Mouse (Mus musculus) myocyte (in vitro differentiated cells): ENCODE measurements around the gene Slco3a1. TPM values are rescaled to one million over a fixed set of nuclear protein-coding genes. Genes with fewer than 3 reads are reported as not detected.

Source experiments
- H3K27me3 ChIP-seq: one replicate; pipeline ENCODE4 v1.6.1; 2011; ENCODE audit not compliant: control insufficient read depth, insufficient read depth, insufficient read length
- H3K36me3 ChIP-seq: one replicate; pipeline ENCODE4 v1.6.1; 2011; ENCODE audit not compliant: control insufficient read depth, insufficient read depth
- H3K4me2 ChIP-seq: one replicate; pipeline ENCODE4 v1.6.1; 2011; ENCODE audit warnings: low read depth, control low read depth
- H3K4me3 ChIP-seq: one replicate; pipeline ENCODE4 v1.5.1; 2011; ENCODE audit warnings: mild to moderate bottlenecking, control low read depth, moderate library complexity
- H3K79me2 ChIP-seq: one replicate; pipeline ENCODE4 v1.6.1; 2011; ENCODE audit not compliant: control insufficient read depth, insufficient read depth
- H3ac ChIP-seq: one replicate; pipeline ENCODE4 v1.6.1; 2011; ENCODE audit not compliant: control insufficient read depth, insufficient read length
- CEBPB ChIP-seq: IDR thresholded peaks from 2 replicates; pipeline ENCODE4 v1.6.1; 2011; ENCODE audit warnings: mild to moderate bottlenecking, moderate library complexity; ENCODE audit not compliant: poor library complexity, insufficient read depth, severe bottlenecking
- E2F4 ChIP-seq: IDR thresholded peaks from one replicate; pipeline ENCODE4 v1.6.1; 2011; ENCODE audit warnings: mild to moderate bottlenecking, control low read depth, moderate library complexity; ENCODE audit not compliant: insufficient read depth
- MAX ChIP-seq: IDR thresholded peaks from one replicate; pipeline ENCODE4 v1.6.1; 2011; ENCODE audit warnings: low read depth, mild to moderate bottlenecking, control low read depth
- MYOD1 ChIP-seq, 3 experiments: IDR thresholded peaks; one replicate each; pipeline ENCODE4 v1.6.1; 2011; ENCODE audit warnings: control low read depth in 2 of 3, low read depth in 2 of 3, mild to moderate bottlenecking in 2 of 3, moderate library complexity in 1 of 3; ENCODE audit not compliant: insufficient read length in 2 of 3, control insufficient read depth in 1 of 3
- MYOG ChIP-seq, 3 experiments: IDR thresholded peaks; one replicate each; pipeline ENCODE4 v1.6.1; 2011; ENCODE audit warnings: control low read depth in 2 of 3, low read depth in 2 of 3, mild to moderate bottlenecking in 2 of 3; ENCODE audit not compliant: insufficient read length in 2 of 3, control insufficient read depth in 1 of 3, insufficient read depth in 1 of 3
- POLR2A ChIP-seq: IDR thresholded peaks from one replicate; pipeline ENCODE4 v1.6.1; 2011; ENCODE audit warnings: low read depth, mild to moderate bottlenecking, control low read depth, moderate library complexity; ENCODE audit not compliant: insufficient read length
- POLR2AphosphoS2 ChIP-seq: IDR thresholded peaks from one replicate; pipeline ENCODE4 v1.6.1; 2011; ENCODE audit warnings: low read depth, control low read depth; ENCODE audit not compliant: insufficient read length
- REST ChIP-seq: IDR thresholded peaks from one replicate; pipeline ENCODE4 v1.6.1; 2011; ENCODE audit warnings: mild to moderate bottlenecking, control low read depth, moderate library complexity; ENCODE audit not compliant: insufficient read depth, insufficient read length
- SRF ChIP-seq: IDR thresholded peaks from one replicate; pipeline ENCODE4 v1.6.1; 2011; ENCODE audit warnings: low read depth; ENCODE audit not compliant: control insufficient read depth, insufficient read length
- TCF12 ChIP-seq: IDR thresholded peaks from one replicate; pipeline ENCODE4 v1.6.1; 2011; ENCODE audit warnings: mild to moderate bottlenecking, control low read depth; ENCODE audit not compliant: poor library complexity, insufficient read depth, severe bottlenecking
- TCF3 ChIP-seq: IDR thresholded peaks from one replicate; pipeline ENCODE4 v1.6.1; 2011; ENCODE audit warnings: low read depth, control low read depth; ENCODE audit not compliant: insufficient read length
- USF1 ChIP-seq: IDR thresholded peaks from one replicate; pipeline ENCODE4 v1.6.1; 2011; ENCODE audit warnings: low read depth, mild to moderate bottlenecking, control low read depth, moderate library complexity
- polyA plus RNA-seq: library from polyadenylated mRNA; unstranded; fragments of >200 nt; fragmentation: generic; extraction: Trizol; gene quantifications from one replicate; pipeline ENCODE4 v1.2.1, GENCODE M21; 2012; ENCODE audit warnings: missing spikeins

Slco3a1 gene
- polyA plus RNA-seq, 1 experiment = 50.7 TPM

GRCm38 (mm10) chr7:74323683-74324082 lies 230.9 kb downstream of the Slco3a1 start:
- Histone ChIP-seq H3K4me2 (no peak overlapping the region), H3K36me3 (peaks cover 7% of the 10 kb centered on the region), H3K27me3 (no peaks in the 10 kb centered on the region), H3ac (no peak overlapping the region), H3K4me3 (no peak overlapping the region), H3K79me2 (no peaks in the 10 kb centered on the region)
- no peak for TF ChIP-seq CEBPB
- no peak for TF ChIP-seq MYOD1 (IDR thresholded peaks at IDR 0.05; ENCODE audit: control insufficient read depth in 1 of 3, insufficient read length in 2 of 3, low read depth in 2 of 3)
- no peak for TF ChIP-seq E2F4
- no peak for TF ChIP-seq REST
- TF ChIP-seq MYOG (IDR thresholded peaks at IDR 0.05; ENCODE audit: control insufficient read depth in 1 of 3, insufficient read depth in 1 of 3, insufficient read length in 2 of 3, low read depth in 2 of 3) = no peak
- no peak for TF ChIP-seq USF1
- TF ChIP-seq TCF3 = no peak
- TF ChIP-seq TCF12 = no peak
- no peak for TF ChIP-seq MAX
- no peak for TF ChIP-seq POLR2A
- TF ChIP-seq SRF = no peak
- TF ChIP-seq POLR2AphosphoS2 = no peak

DNA sequence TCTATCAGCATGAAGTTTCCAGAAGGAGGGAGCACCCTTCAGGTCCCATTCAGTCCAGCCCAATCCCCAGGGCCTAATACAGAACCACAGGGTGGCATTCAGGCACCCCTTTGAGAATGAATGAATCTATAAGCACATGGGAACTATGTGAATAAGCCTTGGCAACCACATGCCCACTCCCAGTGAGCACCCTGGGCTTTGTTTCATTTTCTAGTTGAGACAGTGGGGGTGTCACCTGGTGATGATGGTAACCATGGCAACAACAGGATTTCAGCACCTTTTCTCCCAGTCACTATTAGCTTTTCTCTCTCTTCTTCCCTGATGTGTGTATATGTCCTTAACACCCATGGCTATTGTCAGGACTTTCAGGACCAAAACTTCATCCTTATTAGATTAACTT lies 231.4 kb downstream of the Slco3a1 start:
- no peaks in the 10 kb centered on the region for H3K27me3 ChIP-seq
- peaks cover 10% of the 10 kb centered on the region for H3K36me3 ChIP-seq
- H3K79me2 ChIP-seq = no peaks in the 10 kb centered on the region
- TF ChIP-seq MAX (no peak), POLR2A (no peak), USF1 (no peak), E2F4 (no peak), MYOG (IDR thresholded peaks at IDR 0.05; ENCODE audit: control insufficient read depth in 1 of 3, insufficient read depth in 1 of 3, insufficient read length in 2 of 3, low read depth in 2 of 3) (no peak)
- H3K4me3 ChIP-seq = no peak overlapping the region
- no peak overlapping the region for H3K4me2 ChIP-seq
- no peak overlapping the region for H3ac ChIP-seq

- TF ChIP-seq SRF (no peak), USF1 (no peak), E2F4 (no peak), REST (no peak), MAX (no peak), MYOD1 (IDR thresholded peaks at IDR 0.05; ENCODE audit: control insufficient read depth in 1 of 3, insufficient read length in 2 of 3, low read depth in 2 of 3) (no peak), TCF3 (no peak), TCF12 (no peak), CEBPB (no peak), POLR2AphosphoS2 (no peak)
- Histone ChIP-seq H3K4me2 (no peak overlapping the region), H3K79me2 (no peaks in the 10 kb centered on the region), H3K36me3 (peaks cover 6% of the 10 kb centered on the region), H3K4me3 (no peak overlapping the region), H3ac (no peak overlapping the region), H3K27me3 (no peaks in the 10 kb centered on the region)
Measured at GRCm38 (mm10) chr7:74320635-74321034, 233.9 kb downstream of the Slco3a1 start.

- no peak for TF ChIP-seq MYOG (IDR thresholded peaks at IDR 0.05; ENCODE audit: control insufficient read depth in 1 of 3, insufficient read depth in 1 of 3, insufficient read length in 2 of 3, low read depth in 2 of 3)
- no peaks in the 10 kb centered on the region for H3K79me2 ChIP-seq
- no peaks in the 10 kb centered on the region for H3K27me3 ChIP-seq
- H3K4me3 ChIP-seq = no peak overlapping the region
- no peak overlapping the region for H3K4me2 ChIP-seq
- H3K36me3 ChIP-seq = peaks cover 6% of the 10 kb centered on the region
- H3ac ChIP-seq = no peak overlapping the region
Measured at GRCm38 (mm10) chr7:74315836-74316435, 238.6 kb downstream of the Slco3a1 start.

DNA sequence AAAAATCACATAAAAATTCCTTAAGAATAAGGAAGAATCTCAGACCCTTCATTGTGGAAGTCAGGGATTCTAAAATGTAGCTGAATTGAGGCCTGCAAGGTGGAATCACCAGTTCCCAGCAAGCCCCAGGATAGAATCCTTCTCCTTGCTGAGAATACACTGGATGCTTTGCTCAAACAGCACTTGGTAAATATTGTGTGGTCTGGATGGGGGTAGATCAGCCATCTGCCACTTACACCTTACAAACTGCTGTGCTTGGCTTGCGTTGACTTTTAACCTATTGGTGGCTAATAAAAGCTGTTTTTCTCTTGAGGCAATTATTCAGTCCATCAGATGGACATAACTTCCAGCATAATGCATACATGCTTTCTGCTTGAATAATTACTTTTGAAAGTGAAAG lies 240.3 kb downstream of the Slco3a1 start:
- no peak overlapping the region for H3ac ChIP-seq
- no peak overlapping the region for H3K4me3 ChIP-seq
- TF ChIP-seq MAX (no peak), USF1 (no peak), SRF (no peak), MYOG (IDR thresholded peaks at IDR 0.05; ENCODE audit: control insufficient read depth in 1 of 3, insufficient read depth in 1 of 3, insufficient read length in 2 of 3, low read depth in 2 of 3) (no peak), E2F4 (no peak), POLR2AphosphoS2 (no peak), TCF3 (no peak), TCF12 (no peak), REST (no peak), POLR2A (no peak), CEBPB (no peak), MYOD1 (IDR thresholded peaks at IDR 0.05; ENCODE audit: control insufficient read depth in 1 of 3, insufficient read length in 2 of 3, low read depth in 2 of 3) (no peak)
- no peaks in the 10 kb centered on the region for H3K79me2 ChIP-seq
- peaks cover 6% of the 10 kb centered on the region for H3K36me3 ChIP-seq
- no peaks in the 10 kb centered on the region for H3K27me3 ChIP-seq
- no peak overlapping the region for H3K4me2 ChIP-seq
